Mouse (Mus musculus) skeletal muscle tissue, adult 2 months (tissue): ENCODE results near the gene Kifc1.
A peak's percentile ranks its signal among the peaks of the same experiment; 100 is the strongest.

ENCODE experiments used
- DNase-seq: peaks from one replicate; pipeline ENCODE4 v3.0.0-alpha.2; 2012; ENCODE audit warnings: low read depth, low spot score

The Kifc1 gene

DNA sequence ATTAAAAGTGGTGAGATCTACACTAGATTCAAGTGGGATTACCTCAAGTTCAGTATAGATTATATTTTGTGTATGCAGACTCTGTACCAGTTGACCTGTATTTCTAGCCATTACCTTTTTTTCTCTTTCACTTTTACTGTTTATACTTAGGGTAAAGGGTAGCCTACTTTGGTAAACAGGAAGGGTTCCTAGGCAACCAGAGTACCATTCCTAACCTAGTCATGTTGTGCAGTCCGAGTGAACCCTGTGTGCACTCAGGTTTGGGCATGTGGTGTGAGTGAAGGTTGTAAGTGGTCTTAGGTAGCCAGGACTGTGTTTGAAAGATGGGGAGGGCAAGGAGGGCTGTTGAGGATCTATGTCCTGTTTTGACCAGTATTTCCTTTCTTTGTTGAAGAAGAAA lies 39.1 kb downstream of the Kifc1 start:
- no peak for DNase-seq

GRCm38 (mm10) chr17:33848139-33848538 lies 42.3 kb downstream of the Kifc1 start:
- DNase-seq, result no peak

GRCm38 (mm10) chr17:33844196-33844595 lies 46.3 kb downstream of the Kifc1 start:
- DNase-seq, result no peak

DNA sequence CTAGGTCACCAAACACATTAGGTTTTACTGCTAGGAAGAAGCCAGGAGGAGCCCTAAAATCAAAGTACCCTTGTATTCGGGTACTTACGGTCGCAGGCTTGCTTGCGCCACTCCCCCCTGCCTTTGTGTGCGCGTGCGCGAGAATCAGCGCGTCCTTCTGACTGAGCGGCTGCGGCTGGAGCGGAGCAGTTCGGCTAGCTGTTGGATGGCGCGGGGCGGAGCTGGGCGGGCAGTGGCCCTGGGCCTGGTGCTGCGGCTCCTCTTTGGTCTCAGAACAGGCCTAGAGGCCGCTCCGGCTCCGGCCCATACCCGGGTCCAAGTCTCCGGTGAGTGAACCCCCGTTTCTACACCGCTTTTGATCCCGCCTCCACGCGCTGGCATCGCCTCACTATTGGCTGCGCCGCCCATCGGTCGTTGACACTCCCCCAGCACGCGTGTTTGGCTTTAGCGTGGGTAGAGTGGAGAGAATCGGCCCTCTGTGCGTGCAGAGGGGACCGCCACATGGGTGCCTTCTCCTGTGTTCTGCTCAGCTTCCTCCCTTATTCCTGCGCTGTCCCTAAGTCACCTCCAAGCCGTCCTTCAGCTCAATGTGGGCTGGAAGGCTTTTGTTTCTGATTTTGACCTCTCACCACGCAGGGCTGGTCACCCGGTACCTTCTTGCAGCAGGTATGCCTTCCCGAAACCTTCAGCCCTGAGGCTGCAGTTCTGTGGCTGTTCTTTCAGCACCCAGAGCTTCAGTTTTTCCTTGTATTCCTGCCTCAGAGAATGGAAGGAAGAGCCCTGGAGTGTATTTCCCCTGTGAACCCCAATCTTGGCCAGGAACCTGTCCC lies 47.3 kb downstream of the Kifc1 start, which contains the start of gene Cd320:
Gene Cd320, plus strand, starts transcription at position 126 of the 830 bp plus-strand sequence.
- peak; percentile 90 for DNase-seq

DNA sequence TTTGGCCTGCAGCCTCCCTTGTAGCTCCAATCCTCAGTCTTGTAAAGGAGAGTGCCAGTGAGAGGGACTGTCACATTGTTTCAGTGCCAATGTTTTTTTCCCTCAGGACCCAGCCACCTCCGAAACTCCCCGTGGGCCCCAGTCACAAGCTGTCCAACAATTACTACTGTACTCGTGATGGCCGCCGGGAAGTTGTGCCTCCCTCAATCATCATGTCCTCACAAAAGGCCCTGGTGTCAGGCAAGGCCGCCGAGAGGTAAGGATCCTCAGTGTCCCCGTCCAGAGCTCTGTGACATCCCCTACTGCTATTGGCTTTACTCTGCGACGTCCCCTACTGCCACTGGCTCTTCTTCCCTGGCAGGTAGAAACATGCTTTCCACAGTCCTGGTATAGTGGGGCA lies 60.9 kb downstream of the Kifc1 start:
- no peak for DNase-seq

- DNase-seq, result peak; percentile 54
These were observed 61.6 kb downstream of the Kifc1 start for GRCm38 (mm10) chr17:33828892-33829291.

GRCm38 (mm10) chr17:33826850-33827249 lies 63.6 kb downstream of the Kifc1 start:
- peak; percentile 66 for DNase-seq
